8 mouse cellular contexts compared by ENCODE assay signal in the genomic region with DNA sequence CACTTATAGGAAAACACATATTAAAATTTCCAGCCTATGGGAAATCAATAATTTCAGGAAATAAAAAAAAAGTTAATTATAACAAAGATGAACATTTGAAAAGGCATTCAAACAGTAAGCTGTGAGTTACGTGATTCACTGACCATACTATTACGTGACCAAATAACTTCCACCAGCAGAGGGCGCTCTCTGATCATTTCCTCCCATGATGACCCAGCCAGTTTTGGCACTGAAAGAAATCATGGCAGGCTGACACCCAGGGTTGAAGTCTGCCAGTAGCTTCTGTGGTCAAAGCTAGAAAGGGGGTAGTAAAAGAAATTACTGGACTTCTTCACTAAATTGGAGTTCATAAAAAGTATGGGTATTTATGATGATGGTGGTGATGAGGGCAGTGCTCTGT. TPM values are rescaled to one million over a fixed set of nuclear protein-coding genes. Genes with fewer than 3 reads are reported as not detected.
DNase-seq lines count a peak whose midpoint lies in the region; ATAC-seq and TF ChIP-seq lines count a peak whose summit lies in the region.

No protein-coding gene starts in this region.

- no peak overlapping the region for H3K27ac ChIP-seq in cortical plate, adult 2 months (ENCODE audit: insufficient read depth, low read length)
- H3K27ac ChIP-seq in lung, embryonic 16.5 days (ENCODE audit: low read length) = no peak overlapping the region

- no peaks in the 10 kb centered on the region; the same call in 1 of the 2 replicates for H3K27me3 ChIP-seq in lung, embryonic 16.5 days (ENCODE audit: control insufficient read depth, insufficient read depth, low read depth, low read length)

- no peak for TF ChIP-seq POLR2A in cortical plate, adult 2 months (IDR thresholded peaks at IDR 0.05; ENCODE audit: extremely low read depth, insufficient read depth, low read length)

- no peak overlapping the region for H3K9ac ChIP-seq in lung, embryonic 16.5 days (ENCODE audit: low read length)

- 0 out of 2 replicates have a peak, but pooled peaks have one; percentile 44 for ATAC-seq in lung, embryonic 16.5 days (ENCODE audit: low read depth)

- TF ChIP-seq CTCF in cortical plate, adult 2 months (IDR thresholded peaks at IDR 0.05; ENCODE audit: extremely low read depth, insufficient read depth, low read length) = peak; percentile 85

- H3K9me3 ChIP-seq in lung, embryonic 16.5 days (ENCODE audit: control insufficient read depth, low read length) = no peaks in the 10 kb centered on the region

- 11% methylated on average over 3 of the region's 3 CpGs for WGBS in lung, embryonic 16.5 days

- H3K36me3 ChIP-seq in lung, embryonic 16.5 days (ENCODE audit: control insufficient read depth, insufficient read depth, low read length) = no peaks in the 10 kb centered on the region

- H3K4me3 ChIP-seq in cortical plate, adult 2 months (ENCODE audit: insufficient read depth, low read length) = no peak overlapping the region
- H3K4me3 ChIP-seq in lung, embryonic 16.5 days (ENCODE audit: low read length) = no peak overlapping the region

- no peak overlapping the region for H3K4me2 ChIP-seq in lung, embryonic 16.5 days (ENCODE audit: low read depth, low read length)

- peaks cover 9% of the 10 kb centered on the region; the same call in 1 of the 2 replicates for H3K4me1 ChIP-seq in cortical plate, adult 2 months (ENCODE audit: control insufficient read depth, insufficient read depth, low read length)
- H3K4me1 ChIP-seq in lung, embryonic 16.5 days (replicated peaks; ENCODE audit: control insufficient read depth, insufficient read depth, low read length) = peaks cover 12% of the 10 kb centered on the region

- peak; percentile 76 for DNase-seq in A20 (ENCODE audit: low read depth, low spot score)
- DNase-seq in ZHBTc4 (ENCODE audit: low read depth, low spot score) = peak; percentile 85
- peak; percentile 5 for DNase-seq in gonadal fat pad, adult 2 months (ENCODE audit: low read depth)
- peak; percentile 83 to 94 for DNase-seq in kidney, postnatal 36 days
- peak; percentile 71 for DNase-seq in retina, postnatal 7 days (ENCODE audit: low read depth, low spot score)
- DNase-seq in urinary bladder, adult 2 months (ENCODE audit: low spot score) = peak; percentile 47

RNA-seq across cellular contexts. Expression of a gene that starts 33.1 kb away (rescaled TPM):
- 135 and 144 TPM in 2 replicates for polyA plus RNA-seq in cortical plate, adult 2 months (2012; rRNA removed)
- 1.00 and 1.5 TPM in 2 replicates for polyA plus RNA-seq in gonadal fat pad, adult 2 months (2012; rRNA removed)
- 7.4 and 8.6 TPM in 2 replicates for polyA plus RNA-seq in lung, embryonic 16.5 days (2015; fragmentation: Nextera tagmentation; extraction: Ambion mirVana)
- 1.6 and 2.0 TPM in 2 replicates for polyA plus RNA-seq in urinary bladder, adult 2 months (2012; rRNA removed)

Comparison
In these comparisons a context has a peak if more than half of its experiments do, and no peak if none do; other contexts are left out.
1. DNase-seq: peak in every context shown above with its lines; median percentile 88 in kidney, postnatal 36 days; 85 in ZHBTc4; 76 in A20; 71 in retina, postnatal 7 days; 47 in urinary bladder, adult 2 months; 5 in gonadal fat pad, adult 2 months.
2. RNA of a gene that starts 33.1 kb away (polyA plus RNA-seq): 135 to 144 TPM in cortical plate, adult 2 months; 7.4 to 8.6 TPM in lung, embryonic 16.5 days, 1.6 to 2.0 TPM in urinary bladder, adult 2 months and 1.00 to 1.5 TPM in gonadal fat pad, adult 2 months; every median in the first group is over 10 times any median in the second.